Mouse (Mus musculus) urinary bladder, adult 2 months (tissue): ENCODE results near the gene Tymp. TPM values are rescaled to one million over a fixed set of nuclear protein-coding genes. Genes with fewer than 3 reads are reported as not detected.

Experiments
- DNase-seq: peaks from one replicate; pipeline ENCODE4 v3.0.0; 2022; ENCODE audit warnings: low spot score
- polyA plus RNA-seq: library from polyadenylated mRNA; depleted of rRNA; stranded (reverse); fragments of >200 nt; gene quantifications from 2 replicates; pipeline ENCODE4 v1.2.3, GENCODE M21; 2012

Tymp gene
- polyA plus RNA-seq, 1 experiment = 1.8 TPM

DNA sequence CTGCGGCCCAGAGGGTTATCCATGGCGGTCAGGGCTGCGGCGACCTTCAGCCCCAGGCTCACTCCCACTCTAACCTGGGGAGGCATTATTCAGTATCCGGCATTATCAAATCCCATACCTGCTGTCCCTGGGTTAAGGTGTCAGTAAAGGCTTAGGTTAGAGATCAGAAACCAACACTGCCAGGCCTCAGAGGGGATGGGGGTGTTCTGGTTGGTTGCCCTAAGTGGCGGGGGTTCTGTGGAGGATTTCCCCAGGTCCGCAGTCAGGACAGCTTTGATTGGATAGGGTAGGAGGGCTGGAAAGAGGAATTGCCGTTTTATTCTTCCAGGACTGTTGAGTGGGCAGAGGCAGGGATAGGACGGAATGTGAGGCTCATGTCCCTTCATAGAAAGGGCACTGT lies 2.5 kb downstream of the Tymp start:
- DNase-seq = no peak

DNA sequence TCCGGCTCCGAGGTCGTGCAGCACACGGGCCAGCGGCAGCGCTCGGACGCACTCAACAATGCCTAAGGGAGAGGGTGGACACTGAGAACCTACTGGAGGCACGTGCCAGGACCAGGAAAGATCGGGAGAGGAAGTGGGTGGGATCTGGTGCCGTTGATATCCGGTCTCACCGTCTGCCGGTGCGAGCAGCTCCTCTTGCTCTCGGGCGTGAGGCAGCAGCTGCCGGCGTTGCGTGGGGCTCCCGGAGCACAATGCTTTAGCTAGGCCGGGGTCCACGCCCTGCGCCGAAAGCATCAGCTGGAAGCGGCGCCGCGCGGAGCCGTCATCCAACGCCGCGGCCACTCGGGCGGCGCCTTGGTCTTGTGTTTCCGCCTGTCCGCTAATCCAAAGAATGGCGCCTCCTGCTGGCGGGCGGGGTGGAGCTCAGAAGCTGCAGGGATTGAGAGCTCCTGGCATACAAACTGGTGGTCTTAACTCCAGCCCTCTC lies 3.0 kb downstream of the Tymp start, which contains the start of gene Sco2:
Gene Sco2, minus strand, starts transcription at position 85 of the 487 bp plus-strand sequence.
- DNase-seq = peak; percentile 96

- peak; percentile 67 for DNase-seq
These were observed 3.6 kb downstream of the Tymp start for GRCm38 (mm10) chr15:89373027-89373761.

DNA sequence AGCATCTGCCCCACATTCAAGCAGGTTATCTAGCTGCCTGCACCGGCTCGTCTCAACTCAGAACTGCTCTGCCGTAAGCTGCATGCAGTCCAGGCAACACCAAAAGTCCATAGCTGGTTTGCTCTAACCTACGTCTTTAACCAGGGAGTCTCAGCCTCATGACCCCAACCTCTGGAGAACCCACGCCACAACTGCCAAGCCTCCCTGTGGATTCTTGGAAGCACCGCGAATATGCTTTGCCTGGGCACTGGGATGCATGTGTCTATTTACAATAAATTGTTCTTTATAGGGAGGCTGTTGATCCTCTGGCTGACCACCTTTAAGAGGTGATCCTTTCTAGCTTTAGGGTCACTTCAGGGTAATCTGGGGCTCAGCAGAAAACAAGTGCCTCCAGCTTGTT lies 4.3 kb downstream of the Tymp start:
- DNase-seq = no peak

- DNase-seq = no peak
These were observed 4.8 kb downstream of the Tymp start for GRCm38 (mm10) chr15:89372068-89372467.

- DNase-seq = no peak
These were observed 11.7 kb downstream of the Tymp start for GRCm38 (mm10) chr15:89365141-89365551.

- no peak for DNase-seq
These were observed 13.8 kb downstream of the Tymp start for GRCm38 (mm10) chr15:89363051-89363450.

GRCm38 (mm10) chr15:89358784-89359183 lies 18.1 kb downstream of the Tymp start:
- no peak for DNase-seq

GRCm38 (mm10) chr15:89356372-89356771 lies 20.5 kb downstream of the Tymp start:
- no peak for DNase-seq

DNA sequence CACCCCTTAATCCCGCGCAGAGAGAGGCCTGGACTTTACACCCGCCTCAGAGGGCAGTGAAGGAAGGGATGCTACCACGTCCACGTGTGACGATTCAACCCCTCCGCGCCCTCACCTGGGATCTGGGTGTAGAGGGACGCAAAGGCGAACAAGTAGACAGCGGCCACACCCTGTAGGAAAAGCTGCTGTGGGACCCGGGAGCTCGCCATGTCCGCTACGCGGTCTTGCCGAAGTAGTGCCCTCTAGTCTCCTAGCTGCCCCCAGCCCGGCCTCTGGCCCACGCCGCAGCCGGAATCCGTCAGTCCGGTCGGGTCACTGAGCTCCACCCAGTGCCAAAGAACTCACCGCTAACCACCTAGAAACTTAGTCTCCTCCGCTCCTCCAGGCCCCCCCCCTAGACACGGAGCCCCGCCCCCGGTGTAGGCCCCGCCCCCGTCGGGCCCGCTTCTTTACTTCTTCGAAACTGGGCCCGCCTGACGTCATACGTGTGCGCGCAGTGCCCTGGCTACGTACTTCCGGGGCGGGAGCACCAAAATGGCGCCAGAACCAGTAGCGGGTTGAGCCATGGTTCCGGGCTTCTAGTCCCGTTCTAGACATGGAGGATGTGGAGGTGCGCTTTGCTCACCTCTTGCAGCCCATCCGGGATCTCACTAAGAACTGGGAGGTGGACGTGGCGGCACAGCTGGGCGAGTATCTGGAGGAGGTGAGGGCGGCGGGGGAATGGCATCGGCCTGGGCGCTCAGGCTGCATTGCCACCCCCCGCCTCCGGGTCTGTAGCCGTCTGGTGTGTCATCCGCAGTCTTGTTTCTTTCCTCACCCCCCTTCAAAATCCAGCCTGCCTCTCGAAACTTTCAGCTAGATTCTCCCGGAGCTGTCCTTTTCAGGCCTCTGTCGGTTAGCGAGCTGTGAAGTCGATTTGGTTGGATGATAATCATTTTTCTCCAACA lies 21.3 kb downstream of the Tymp start, which contains the start of the genes Lmf2 and Ncaph2:
Gene Lmf2, minus strand, starts transcription at position 419 of the 947 bp plus-strand sequence.
Gene Ncaph2, plus strand, starts transcription at position 479 of the 947 bp plus-strand sequence.
- peak; percentile 88 for DNase-seq

DNA sequence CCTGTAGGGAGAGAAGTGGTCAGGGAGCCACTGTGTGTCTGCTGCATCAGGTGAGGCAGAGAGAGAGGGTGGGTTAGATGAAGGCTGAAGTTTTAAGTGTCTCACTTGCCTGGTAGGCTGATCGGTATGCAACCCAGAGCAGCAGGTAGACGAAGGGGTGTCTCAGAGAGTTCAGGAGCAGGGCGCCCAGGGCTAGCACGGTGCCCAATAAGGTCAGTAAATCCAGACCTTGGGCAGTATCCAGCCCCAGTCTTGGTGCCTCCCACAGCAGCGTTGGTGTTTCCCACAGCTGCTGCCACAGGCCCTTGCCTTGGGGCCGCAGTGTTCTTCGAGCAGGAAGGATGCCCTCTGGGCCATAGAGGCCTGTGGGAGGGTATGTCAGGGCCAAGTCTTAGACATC lies 22.4 kb downstream of the Tymp start:
- no peak for DNase-seq

GRCm38 (mm10) chr15:89353837-89354236 lies 23.0 kb downstream of the Tymp start:
- DNase-seq = no peak

DNA sequence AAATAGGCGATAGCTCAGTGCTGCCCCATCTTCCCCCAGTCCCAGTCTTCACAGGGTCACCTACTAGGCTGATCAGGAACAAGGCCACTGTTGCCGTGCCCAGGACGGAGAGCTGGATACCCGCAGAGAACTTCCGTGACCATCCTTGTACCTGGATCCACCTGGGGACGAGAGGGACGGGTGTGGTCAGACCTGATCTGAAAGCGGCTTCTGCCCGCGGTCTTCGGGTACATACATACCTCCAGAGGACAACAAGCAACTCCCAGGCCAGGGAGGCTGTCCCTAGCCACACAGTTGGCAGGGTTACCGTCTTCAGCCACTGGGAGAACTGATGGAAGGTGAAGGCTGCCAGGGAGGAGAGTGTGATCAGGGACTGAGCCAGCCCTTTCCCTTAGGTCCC lies 24.0 kb downstream of the Tymp start:
- no peak for DNase-seq

DNA sequence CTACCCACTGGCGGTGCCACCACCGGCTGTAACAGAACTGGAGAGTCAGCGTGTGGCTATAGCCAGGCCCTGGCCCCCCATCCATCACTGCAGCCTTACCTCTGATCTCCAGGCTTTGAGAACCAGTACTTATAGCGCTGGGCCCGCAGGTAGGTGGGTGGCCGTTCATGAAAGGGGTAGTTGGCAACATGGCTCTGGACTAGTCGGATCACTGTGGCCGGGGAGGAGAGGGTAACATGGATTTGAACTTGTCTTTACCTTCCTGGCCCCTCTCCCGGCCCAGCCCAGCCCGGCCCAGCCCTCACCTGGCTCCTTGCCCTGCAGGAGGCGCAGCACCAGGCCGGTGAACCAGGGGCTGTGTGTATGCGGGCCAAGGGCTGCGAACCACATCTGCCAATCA lies 24.8 kb downstream of the Tymp start:
- no peak for DNase-seq

DNA sequence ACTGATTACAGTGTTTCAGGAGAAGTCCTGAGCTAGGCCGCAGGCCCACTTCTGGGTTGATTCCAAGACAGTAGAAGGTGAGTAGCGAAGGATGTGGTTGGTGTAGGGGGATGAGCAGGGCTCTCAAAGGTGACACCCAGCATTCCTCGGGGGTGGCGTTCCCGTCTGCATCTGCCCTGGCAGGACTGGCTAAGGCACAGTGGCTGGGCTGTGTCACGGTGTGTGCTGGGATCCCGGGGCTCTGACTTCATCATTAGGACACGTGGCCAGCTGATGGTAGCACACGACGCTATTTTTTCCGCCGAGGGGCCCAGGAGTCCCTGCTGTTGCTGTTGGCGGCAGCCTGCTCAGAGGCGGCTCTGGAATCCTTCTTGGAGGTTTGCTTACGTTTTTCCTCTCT lies 25.5 kb downstream of the Tymp start:
- no peak for DNase-seq

- no peak for DNase-seq
These were observed 26.4 kb downstream of the Tymp start for GRCm38 (mm10) chr15:89350447-89350846.

DNA sequence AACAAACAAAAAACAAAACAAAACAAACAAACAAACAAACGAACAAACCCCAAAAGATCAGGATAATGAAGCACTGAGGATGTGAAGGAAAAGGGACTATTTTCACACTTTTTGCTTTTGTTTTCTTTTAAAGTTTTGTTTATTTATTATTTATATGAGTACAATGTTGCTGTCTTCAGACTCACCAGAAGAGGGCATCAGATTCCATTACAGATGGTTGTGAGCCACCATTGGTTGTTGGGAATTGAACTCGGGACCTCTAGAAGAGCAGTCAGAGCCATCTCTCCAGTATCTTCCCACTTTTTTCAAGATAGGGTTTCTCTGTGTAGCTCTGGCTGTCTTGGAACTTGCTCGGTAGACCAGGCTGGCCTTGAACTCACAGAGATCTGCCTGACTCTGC lies 33.5 kb downstream of the Tymp start:
- DNase-seq = no peak

DNA sequence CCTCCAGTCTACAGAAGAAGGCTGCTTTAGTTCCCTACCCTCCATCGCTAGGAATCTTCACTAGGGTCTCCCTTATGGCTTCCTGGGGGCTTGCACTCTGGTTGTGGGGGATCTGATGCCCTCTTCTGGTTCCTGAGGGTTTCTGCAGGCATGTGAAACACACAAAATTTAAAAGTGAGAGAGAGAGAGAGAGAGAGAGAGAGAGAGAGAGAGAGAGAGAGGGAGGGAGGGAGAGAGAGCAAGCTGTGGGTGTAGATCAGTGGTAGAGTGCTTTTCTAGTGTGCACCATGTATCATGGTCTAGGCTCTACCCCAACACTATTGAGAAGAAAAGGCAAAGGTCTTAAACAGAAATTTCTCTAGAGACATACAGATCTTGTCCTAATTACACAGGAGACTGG lies 35.2 kb downstream of the Tymp start:
- no peak for DNase-seq

- no peak for DNase-seq
These were observed 36.7 kb downstream of the Tymp start for GRCm38 (mm10) chr15:89340136-89340535.

DNA sequence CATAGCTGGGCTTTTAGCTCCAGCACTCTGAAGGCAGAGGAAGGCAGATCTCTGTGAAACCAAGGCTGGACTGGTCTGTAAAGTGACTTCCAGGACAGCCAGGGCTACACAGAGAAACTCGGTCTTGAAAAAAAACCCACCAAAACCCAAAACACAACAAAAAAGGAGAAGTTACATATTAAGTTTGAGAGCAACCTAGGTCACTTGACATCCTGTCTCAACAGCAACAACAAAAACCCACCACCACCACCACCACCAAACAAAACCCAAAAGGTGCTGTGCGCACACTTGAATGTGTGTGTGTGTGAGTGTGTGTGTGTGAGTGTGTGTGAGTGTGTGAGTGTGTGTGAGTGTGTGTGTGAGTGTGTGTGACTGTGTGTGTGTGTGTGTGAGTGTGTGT lies 37.1 kb downstream of the Tymp start:
- no peak for DNase-seq

- DNase-seq = no peak
These were observed 40.4 kb downstream of the Tymp start for GRCm38 (mm10) chr15:89336422-89336821.

DNA sequence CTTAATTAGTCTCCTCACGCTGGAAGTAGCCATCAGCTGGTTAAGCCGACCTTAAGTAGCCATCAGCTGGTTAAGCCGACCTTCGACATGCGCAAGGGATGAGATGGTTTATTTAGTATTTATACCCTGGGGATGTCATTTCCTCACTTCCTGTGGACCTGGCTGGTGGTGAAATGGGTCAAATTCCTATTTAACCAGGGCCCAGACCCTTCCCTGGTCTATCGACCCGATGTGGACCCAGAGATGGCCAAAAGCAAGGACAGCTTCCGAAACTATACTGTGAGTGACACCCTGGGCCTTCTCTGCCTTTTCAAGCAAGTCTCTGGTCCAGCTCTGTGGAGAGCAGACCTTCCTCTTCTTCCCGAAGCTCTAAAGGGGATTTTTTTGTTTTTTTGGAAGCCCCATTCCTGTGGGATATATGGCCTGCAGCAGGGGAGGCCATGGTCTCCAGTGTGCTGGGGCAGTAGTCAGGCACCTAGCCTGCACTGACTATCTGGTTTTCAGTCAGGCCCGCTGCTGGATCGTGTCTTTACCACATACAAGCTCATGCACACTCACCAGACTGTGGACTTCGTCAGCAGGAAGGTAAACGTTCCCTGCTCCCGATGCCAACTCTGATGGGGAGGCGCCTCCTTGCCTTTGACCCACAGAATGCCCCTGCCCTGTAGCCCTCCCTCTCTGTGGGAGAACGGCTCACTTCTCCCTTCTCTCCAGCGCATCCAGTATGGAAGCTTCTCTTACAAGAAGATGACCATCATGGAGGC lies 41.9 kb downstream of the Tymp start:
- no peak for DNase-seq
